Mouse (Mus musculus) mature B cell (primary cell): ENCODE results near the gene Ssbp2.

ENCODE experiments used
- in situ Hi-C: fragments of 300-500 bp; cut with MboI; formaldehyde crosslinking; loops from 2 replicates; pipeline ENCODE4 v1.14.3; 2019

Gene Ssbp2

DNA sequence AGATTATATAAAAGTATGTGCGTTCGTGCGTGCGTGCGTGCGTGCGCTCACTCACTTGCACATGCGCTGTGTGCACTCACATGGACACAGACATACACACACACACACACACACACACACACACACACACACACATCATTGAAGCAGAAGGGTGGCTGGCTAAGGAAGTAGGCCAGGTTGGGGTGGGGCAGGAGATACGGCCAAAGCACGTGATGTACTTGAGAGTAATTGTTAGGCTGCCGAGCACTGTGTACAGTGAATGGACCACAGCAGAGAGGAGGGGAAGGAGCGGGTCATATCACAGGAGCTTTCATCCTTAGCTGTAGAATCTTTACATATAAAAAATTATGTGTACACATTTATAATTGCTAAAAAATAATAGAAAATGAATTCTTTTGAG is 66.0 kb downstream of the Ssbp2 start:
- in situ Hi-C loops = no loop called here

DNA sequence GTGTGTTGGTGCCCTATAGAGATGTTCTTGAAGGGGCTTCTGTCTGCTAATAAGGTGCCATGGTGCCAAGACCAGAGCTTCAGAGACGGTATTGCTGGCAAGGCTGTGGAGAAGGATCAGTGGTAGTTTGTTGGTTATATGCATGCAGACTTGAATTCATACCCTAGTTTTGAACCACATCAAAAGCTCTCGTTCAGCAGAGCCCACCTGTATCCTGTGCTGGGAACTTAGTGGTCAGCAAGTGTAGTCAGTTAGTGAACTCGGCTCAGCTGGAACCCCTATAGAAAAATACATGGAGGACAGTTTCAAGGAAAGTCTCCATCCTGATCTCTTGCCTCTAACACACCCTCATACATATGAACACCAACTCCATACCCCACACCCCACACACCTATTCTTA is 69.7 kb downstream of the Ssbp2 start:
- in situ Hi-C loops = no loop called here

- in situ Hi-C loops = no loop called here
These were observed 76.6 kb downstream of the Ssbp2 start for GRCm38 (mm10) chr13:91536711-91537110.

GRCm38 (mm10) chr13:91540145-91541068 is 80.3 kb downstream of the Ssbp2 start:
- in situ Hi-C loops = no loop called here

DNA sequence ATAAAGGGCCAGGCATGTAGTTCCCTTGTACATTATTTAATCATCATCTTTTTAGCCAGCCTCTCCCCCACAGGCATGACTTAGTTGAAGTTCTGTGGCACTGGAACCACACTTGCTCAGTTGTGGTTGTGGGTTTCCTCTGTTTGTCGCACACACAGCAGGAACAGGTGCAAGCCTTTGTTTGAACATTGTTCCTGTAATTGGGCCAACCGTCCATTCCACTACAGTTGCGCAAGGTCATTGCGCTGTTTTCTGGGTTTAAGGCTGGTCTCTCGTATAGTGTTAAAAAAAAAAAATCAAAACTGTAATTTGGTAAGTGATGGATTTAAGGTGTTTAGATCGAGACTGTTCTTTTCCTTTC is 81.0 kb downstream of the Ssbp2 start:
- in situ Hi-C loops = no loop called here

DNA sequence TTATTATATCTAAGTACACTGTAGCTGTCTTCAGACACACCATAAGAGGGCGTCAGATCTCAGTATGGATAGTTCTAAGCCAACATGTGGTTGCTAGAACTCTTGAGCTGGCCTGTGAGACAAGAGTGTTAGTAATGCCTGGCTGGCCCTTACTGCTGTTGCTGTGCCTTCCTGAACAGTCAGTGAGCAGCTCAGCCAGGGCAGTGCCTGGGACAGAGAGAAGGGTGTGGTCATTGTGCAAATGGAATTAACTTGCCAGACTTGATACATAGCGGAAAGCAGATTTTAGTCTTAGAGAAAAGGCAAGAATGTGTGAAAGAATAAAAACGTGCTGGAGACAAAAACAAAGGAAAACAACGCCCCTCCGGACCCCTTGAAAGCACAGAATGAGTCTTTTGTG is 83.5 kb downstream of the Ssbp2 start:
- in situ Hi-C loops = no loop called here

DNA sequence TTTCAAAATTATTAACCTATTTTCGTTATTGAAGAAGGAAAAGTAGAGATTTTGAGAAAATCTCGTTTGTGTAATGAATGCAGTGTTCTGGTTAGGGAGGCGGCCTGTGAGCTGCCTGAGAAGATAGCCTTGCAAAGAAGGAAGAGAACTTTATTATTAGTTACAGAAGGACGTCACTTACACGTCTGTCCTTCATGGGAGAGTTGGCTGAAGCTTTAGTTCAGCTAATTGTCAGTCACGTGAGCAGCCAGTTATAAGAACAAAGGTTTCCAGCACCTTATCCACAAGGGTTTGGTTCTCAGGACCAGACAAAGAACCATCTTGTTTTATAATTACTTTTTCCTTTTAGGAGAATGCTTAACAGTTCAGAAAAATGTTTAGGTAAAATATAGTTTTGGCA is 104.0 kb downstream of the Ssbp2 start:
- in situ Hi-C loops = no loop called here

DNA sequence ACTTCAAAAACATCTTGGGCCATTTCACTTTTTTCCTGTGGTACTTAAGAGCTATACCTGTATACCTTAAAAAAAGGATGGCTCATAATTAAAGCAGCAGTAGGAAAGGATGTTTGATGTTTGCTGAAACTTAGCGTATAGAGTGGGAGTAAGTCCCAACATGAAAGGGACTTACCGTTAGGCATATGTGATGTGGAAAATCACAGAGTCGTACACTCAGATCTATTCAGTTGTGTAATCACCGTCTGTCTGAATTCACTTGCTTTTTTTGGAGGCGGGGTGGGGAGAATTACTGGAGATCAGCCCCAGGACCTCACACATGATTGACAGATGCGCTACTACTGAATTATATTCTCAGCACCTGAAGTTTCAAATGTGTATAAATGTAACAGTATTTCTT is 104.7 kb downstream of the Ssbp2 start:
- in situ Hi-C loops = no loop called here

- in situ Hi-C loops = no loop called here
These were observed 121.4 kb downstream of the Ssbp2 start for GRCm38 (mm10) chr13:91581504-91581903.

- in situ Hi-C loops = no loop called here
These were observed 122.1 kb downstream of the Ssbp2 start for GRCm38 (mm10) chr13:91582212-91582611.

DNA sequence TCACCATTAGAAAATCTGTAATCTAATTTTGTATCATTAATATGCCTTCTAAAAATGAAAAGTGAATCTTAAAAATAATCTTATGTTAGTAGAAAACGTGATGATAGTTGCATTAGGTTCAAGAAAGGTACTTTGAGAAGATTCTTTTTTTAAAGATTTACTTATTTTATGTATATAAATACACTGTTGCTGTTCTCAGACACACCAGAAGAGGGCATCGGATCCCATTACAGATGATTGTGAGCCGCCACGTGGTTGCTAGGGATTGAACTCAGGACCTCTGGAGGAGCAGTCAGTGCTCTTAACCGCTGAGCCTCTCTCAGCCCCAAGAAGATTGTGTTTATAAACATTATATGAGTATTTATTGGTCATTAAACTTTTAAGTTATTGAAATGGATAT is 126.3 kb downstream of the Ssbp2 start:
- in situ Hi-C loops = no loop called here

- in situ Hi-C loops = no loop called here
These were observed 128.4 kb downstream of the Ssbp2 start for GRCm38 (mm10) chr13:91588475-91588874.

GRCm38 (mm10) chr13:91591863-91592262 is 131.8 kb downstream of the Ssbp2 start:
- in situ Hi-C loops = no loop called here

DNA sequence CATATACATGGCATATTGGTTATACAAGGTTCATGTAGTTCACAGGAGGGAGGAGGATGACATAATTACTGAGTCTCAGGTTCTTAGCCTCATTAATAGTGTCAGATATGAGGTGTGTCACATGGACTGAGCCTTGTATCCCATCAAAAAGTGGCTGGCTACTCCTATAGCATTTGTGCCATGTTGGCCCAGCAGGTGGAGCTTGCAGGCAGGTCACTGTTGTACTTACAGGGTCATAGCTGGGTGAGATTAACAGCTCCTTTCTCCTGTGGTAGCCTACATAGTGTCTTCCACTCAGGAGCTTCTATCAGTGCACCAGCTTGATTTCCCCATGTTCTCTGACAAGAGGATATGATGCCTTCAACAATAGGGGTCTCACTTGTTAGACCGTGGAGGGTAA is 135.2 kb downstream of the Ssbp2 start:
- in situ Hi-C loops = no loop called here

- in situ Hi-C loops = no loop called here
These were observed 139.5 kb downstream of the Ssbp2 start for GRCm38 (mm10) chr13:91599594-91599993.

GRCm38 (mm10) chr13:91605043-91605840 is 145.2 kb downstream of the Ssbp2 start:
- in situ Hi-C loops = no loop called here

GRCm38 (mm10) chr13:91610601-91611000 is 150.5 kb downstream of the Ssbp2 start:
- in situ Hi-C loops = no loop called here

DNA sequence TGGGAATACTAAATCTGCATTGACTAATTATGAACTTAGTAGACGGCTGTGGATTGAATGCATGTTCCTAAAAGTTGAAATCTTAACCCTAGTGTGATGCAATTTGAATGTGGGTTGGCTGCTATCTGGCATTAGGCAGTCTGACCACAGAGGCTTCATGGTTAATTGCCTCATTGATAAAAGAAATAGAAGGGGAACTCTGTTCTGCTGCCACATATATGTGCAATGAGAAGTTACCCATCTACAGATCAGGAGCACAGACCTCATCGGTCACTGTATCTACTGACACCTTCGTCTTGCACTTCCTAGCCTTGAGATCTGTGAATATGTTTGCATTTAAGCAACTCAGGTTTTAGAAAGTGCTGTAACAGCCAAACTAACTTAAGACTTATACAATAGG is 151.8 kb downstream of the Ssbp2 start:
- in situ Hi-C loops = no loop called here

- in situ Hi-C loops = no loop called here
These were observed 152.5 kb downstream of the Ssbp2 start for GRCm38 (mm10) chr13:91612578-91612977.

DNA sequence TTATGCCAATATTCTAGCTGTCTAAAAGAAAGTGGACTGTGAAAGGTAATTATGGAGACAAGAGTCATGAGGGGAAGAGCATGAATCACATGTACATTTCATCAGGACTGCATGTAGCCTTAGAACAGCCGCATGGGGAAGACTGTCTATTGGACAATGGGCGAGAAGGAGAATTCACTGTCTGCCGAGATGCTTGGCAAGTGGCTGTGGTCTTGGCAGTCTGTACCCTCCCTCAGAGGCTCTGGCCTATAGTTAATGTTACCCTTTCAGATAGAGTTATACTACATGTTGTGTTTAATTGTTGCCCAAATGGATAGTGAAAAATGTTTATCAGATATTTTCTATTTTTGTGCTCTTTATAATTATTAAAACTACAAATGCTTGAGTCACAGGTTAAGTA is 156.0 kb downstream of the Ssbp2 start:
- in situ Hi-C loops = no loop called here

GRCm38 (mm10) chr13:91616876-91617275 is 156.8 kb downstream of the Ssbp2 start:
- in situ Hi-C loops = no loop called here

GRCm38 (mm10) chr13:91619431-91619830 is 159.3 kb downstream of the Ssbp2 start:
- in situ Hi-C loops = no loop called here

GRCm38 (mm10) chr13:91620541-91620940 is 160.5 kb downstream of the Ssbp2 start:
- in situ Hi-C loops = no loop called here
